Mouse (Mus musculus) gastrocnemius, postnatal 4 days (tissue): Measurements from ENCODE around the gene Cyp11a1. TPM values are rescaled to one million over a fixed set of nuclear protein-coding genes. Genes with fewer than 3 reads are reported as not detected.

Experiments
- DNase-seq, 2 experiments: peaks; one replicate each; pipeline ENCODE4 v3.0.0; 2021 to 2022; ENCODE audit warnings: low spot score in 2 of 2, mixed read lengths in 2 of 2
- total RNA-seq, 2 experiments: library from RNA; stranded (reverse); gene quantifications; 2 replicates each; pipeline ENCODE4 v1.2.3; 2021

Gene Cyp11a1
- total RNA-seq, 2 experiments from 2014 or later = 5.4 TPM

DNA sequence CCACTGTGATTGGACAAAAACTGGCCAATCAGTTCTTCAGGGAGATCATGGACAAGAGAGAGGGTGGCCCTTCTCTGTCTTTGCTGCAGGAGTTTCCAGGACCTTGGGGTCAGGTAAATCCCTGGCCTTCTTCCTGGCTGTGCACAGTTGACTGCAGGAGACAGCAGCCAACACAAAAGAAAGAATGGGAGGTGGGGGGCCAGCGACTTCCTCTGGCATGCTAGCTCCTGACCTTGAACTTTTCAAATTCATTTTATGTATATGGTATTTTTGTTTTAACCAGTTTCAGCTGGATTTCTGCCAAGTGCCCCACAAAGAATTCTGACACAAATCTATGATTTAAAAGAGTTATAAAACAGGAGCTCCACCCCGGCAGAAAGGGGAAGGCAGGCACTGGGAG, 2.9 kb upstream of the Cyp11a1 start:
- DNase-seq = no peak

GRCm38 (mm10) chr9:58008336-58009014, 2.3 kb downstream of the Cyp11a1 start:
- no peak for DNase-seq

- peak in 1 of 2 experiments; percentile 73 for DNase-seq
Observed at GRCm38 (mm10) chr9:58009015-58009362, 2.8 kb downstream of the Cyp11a1 start.

DNA sequence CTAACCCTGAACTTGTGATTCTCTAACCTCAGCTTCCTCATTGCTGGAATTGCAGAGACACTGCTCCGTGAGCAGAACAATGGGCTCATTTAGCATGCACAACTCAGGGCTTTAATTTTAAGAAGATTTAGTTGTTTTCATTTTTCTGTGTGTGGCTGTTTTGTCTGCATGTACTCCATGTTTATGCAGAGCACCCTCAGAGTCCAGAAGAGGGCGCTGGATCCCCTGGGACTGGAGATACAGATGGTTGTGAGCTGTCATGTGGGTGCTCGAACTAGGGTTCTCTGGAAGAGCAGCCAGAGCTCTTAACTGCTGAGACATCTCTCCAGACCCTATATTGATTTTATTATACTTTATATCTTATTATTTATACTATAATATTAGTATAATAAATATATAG, 3.4 kb downstream of the Cyp11a1 start:
- DNase-seq = no peak

GRCm38 (mm10) chr9:58011027-58011426, 4.8 kb downstream of the Cyp11a1 start:
- DNase-seq = no peak

DNA sequence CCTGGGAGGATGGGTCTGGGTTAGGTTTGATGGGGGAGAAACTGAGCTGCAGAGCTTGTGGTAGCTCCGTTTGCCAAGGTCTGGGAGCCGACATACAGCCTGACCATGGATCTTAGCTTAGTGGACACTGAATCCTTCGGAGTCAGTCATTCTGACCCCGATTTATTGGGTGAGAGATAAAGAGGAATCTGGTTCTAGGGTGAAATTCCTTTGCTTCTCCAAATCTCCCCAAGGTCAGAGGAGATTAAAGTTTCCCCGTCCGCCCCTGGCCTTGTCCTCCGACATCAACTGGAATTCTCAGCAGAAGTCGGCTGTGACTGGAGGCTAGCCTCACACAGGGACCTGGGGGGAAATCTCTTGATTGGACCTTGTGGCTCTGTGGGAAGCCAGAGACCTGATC, 5.3 kb downstream of the Cyp11a1 start:
- DNase-seq = no peak

- no peak for DNase-seq
Observed at GRCm38 (mm10) chr9:58012486-58012885, 6.3 kb downstream of the Cyp11a1 start.

GRCm38 (mm10) chr9:58012935-58013334, 6.7 kb downstream of the Cyp11a1 start:
- no peak for DNase-seq

DNA sequence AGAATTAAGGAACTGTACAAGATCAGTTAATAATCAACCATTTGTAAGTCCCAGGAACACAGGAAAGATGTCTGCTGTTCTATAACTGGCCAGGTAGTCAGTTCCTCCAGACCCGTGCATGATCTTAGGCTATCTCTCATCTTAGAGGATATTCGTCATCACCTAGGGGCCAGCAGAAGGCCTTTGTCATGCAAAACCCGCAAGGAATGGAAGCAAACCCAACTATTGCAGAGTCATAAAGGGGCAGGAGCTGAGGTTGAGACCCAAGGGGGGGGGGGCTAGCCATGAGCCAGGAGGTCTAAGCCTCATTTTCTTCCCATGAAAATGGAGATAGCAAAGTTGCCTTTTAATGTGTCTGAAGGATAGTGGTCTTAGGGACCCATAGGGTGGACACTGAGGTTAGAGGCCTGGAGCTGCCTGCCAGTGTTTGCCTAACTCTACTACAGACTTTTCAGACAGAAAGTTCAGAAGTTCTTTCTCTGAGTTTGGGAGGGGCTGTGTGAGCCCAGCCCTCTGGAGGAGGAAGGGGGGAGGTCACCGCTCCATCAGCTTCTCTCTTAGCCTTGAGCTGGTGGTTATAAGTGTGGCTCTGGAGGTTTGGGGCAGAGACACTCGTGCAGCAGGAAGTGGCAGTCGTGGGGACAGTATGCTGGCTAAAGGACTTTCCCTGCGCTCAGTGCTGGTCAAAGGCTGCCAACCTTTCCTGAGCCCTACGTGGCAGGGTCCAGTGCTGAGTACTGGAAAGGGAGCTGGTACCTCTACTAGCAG, 8.4 kb downstream of the Cyp11a1 start:
- DNase-seq = no peak

GRCm38 (mm10) chr9:58015856-58016255, 9.6 kb downstream of the Cyp11a1 start:
- DNase-seq = no peak

- DNase-seq = no peak
Observed at GRCm38 (mm10) chr9:58016962-58017361, 10.8 kb downstream of the Cyp11a1 start.

DNA sequence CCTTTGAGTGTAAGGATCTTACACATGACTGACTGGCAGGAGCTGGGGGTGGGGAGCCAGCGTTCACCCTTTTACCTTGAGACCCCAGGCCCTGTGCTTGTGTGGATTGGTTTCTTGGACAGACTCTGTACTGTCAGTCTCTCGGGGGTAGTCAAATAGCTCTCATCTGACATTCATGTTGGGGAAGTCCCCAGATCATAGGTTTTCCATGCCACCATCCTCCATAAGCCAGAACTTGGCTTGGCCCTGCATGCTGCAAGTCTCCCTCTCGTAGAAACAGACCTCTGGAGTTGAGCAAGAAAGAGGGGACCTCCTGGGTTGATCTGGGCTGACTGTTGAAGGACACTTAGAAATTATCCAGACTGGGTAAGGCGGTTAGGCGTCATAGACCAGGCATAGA, 12.2 kb downstream of the Cyp11a1 start:
- no peak for DNase-seq

DNA sequence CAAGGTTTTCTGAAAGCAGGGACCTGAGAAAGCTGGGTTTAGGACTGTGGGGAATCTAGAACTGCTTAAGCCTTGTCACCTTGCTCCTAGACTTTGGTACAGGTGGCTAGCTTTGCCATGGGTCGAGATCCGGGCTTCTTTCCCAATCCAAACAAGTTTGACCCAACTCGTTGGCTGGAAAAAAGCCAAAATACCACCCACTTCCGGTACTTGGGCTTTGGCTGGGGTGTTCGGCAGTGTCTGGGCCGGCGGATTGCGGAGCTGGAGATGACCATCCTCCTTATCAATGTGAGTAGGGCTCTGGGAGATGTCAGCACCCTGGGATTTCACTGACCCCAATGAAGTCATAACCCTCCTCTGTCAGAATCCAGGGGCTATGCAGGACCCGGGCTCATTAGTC, 19.8 kb downstream of the Cyp11a1 start:
- no peak for DNase-seq

- no peak for DNase-seq
Observed at GRCm38 (mm10) chr9:58027426-58028180, 21.4 kb downstream of the Cyp11a1 start.

DNA sequence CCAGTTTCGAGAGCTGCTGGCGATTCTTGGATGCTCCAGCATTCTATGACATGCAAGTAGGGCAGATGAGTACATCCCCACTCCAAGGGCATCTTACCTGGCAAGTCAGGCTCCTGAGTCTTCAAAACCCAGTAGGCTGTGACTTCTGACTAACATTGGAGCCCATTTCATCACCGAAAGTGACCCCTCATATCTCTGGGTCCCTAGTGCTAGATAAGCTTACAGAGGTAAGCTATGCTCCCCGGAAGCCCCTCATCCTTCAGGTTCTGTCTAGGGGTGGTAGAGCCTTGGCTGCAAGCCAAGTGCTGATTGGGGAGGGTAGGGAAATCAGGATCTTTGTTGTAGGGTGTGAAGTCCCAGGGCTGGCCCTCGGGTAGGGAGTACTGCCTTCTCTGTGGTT, 22.6 kb downstream of the Cyp11a1 start:
- no peak for DNase-seq

DNA sequence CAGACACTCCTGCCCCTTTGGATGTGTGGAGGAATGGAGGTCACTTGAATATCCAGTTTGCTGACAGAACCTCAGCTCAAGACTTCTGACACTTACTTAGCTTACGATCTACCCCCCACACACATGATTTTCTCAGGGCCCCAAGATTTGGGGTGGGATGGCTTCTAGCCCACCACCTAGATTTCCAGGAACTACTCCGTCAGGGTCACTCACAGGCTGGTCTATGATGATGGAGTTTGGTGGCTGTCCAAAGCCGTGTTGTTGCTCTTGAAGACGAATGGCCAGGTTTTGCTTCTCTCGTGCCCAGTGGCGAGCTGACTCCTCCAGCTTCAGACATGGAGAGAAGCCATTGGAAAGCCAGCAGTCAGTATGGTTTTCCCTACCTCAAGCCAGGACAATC, 23.4 kb downstream of the Cyp11a1 start:
- no peak for DNase-seq

- DNase-seq = no peak
Observed at GRCm38 (mm10) chr9:58031895-58032294, 25.7 kb downstream of the Cyp11a1 start.

DNA sequence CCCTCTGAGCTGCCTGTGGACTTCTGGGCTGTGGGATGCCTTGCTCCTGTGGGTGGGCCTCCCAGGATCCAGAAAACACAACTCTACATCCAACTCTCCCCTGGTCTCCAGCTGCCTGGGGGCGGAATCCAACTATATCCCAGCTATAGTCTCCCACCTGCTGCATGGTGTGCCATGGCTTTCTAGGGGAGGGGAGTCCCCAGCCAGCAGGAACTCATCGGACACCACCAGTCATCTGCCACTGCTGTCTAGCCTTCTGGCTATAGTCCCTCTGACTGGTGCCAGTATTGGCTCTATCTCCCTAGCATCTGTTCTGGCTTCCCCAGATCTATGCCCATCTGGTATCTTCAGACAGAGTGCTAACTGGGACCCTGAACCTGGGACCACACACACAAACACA, 29.3 kb downstream of the Cyp11a1 start:
- DNase-seq = peak in 1 of 2 experiments; percentile 25

DNA sequence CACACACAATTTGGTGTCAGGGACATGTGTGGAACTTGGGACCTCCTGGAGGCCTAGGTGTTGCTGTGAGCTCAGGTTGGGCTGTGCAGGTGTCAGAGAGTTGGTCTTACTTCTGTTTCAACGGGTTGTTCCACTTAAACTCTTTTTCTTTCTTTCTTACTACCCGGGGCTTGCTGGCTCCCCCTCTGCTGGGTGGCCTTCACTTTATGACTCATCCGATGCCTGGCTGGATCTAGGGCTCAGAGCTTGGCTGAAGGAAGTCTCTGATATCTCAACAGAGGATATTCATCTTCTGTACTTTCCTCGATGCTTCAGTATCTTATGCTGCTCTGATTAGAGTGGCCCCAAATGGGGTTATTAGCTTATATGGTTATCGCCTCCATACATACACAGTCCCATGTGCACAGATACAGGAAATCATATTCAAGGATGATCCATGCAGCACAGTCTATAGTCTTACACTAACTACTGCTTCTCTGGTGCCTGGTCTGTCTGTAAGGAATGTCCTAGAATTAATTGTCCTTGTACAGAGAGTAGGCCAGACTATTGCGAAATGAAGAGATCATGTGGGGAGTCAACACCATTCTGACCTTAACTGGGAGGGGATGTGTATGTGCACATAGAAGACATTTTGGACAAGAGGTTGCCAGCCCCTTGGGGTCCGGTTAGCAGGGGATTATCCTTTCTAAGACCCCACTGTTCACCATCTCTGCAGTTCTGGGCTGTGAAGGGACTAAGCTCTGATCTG, 29.9 kb downstream of the Cyp11a1 start:
- no peak for DNase-seq

DNA sequence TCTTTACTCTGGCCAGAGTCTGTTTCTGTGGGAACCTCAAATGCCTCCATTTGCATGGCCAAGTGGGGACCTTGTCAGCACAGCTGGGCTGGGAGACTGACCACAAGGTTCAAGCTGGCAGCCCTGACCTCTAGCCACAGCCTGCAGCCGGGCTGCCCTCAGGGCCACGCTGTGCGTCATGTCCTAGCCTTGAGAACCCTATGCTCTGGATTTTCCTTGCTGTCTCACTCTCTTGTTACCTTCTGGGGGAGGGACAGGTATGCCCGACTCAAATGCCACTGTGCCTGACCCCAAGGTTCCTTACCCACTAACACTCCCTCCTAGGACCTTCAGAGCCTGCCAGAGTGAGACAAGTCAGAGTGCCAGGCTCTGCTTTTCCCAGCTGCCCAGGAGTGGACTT, 30.8 kb downstream of the Cyp11a1 start:
- no peak for DNase-seq

DNA sequence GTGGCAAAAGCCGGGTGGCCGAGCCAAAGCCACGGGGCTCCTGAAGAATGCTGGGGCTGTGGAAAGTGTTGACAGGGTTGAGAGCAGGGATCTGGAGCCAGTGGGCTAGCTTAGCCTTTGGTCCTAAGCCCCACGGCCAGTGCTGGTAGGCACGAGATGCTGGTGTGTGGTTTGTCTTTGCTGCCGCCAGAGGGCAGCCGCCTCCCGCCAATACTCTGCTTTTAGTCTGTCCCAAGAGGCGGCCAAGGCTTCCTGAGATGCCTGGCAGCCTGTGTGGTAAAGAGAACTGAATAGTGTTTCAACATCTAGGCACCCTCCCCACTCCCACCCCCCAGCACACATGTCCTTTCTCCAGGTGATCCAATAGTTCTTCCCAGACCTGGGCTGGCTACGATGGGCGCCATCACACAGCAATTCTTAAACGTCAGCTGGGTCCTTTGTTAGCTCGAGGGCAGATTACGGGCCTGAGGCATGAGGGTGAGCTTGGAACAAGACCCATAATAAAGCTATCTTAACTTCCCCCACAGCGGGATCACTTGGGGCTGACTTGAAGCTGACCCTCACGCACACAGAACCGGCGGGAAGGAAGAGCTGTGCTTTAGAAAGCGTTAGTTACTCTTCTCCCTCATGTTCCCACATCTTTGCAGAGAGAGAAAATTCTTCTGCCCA, 32.4 kb downstream of the Cyp11a1 start:
- DNase-seq = peak; percentile 55 to 77
